Mouse (Mus musculus): ENCODE measurements around the gene Tmub1. TPM values are rescaled to one million over a fixed set of nuclear protein-coding genes. Genes with fewer than 3 reads are reported as not detected.

Gene Tmub1
- total RNA-seq (2021): 10 to 100 TPM; 17.7 to 23.3 TPM
- long read RNA-seq, experiment 1, transcript Tmub1-201 (3 exons, 1,333 nt): major isoform, 56 of 58 reads
- long read RNA-seq, experiment 1, partial matches to known transcripts: 1 of 58 reads
- long read RNA-seq, experiment 1, other reads (novel, unspliced or antisense): 1 of 58 reads
- long read RNA-seq, experiment 2, transcript Tmub1-201 (3 exons, 1,333 nt): major isoform, 44 of 47 reads
- long read RNA-seq, experiment 2, partial matches to known transcripts: 1 of 47 reads
- long read RNA-seq, experiment 2, other reads (novel, unspliced or antisense): 1 of 47 reads

DNA sequence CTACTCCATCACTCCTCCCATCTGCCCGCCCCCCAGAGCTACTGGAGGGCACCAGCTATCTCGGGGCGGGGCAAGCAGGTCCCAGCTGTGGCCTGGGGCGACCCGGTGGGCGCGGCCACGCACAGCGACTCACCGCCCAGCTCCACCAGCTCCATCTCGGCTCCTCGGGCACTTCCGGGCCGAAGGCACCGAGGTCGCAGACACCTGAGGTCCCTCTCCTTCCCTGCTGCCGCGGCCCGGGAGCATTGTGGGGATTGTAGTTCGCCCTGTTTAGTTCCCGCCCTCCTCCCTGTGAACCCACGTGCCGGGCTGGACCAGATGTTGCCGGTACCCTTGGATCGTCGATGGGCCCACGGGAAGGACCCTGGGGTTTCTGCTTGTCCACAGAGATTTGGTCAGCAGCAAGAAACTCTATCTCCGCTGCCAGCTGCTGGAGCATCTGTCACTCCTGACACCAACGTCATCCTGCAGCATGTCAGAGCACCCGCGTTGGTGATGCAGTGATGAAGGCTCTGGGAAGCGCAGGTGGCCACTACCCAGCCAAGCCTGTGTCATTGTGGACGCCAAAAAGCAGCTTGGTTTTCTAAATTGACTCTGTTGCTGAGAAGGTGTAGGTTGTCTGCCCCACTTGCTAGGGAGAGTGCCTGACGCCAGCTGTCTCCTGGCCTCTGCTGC lies at the start of gene Tmub1:
Gene Tmub1, minus strand, starts transcription at position 231 of the 675 bp plus-strand sequence.
- DNase-seq (ENCODE audit: low spot score): peak; percentile 86

DNA sequence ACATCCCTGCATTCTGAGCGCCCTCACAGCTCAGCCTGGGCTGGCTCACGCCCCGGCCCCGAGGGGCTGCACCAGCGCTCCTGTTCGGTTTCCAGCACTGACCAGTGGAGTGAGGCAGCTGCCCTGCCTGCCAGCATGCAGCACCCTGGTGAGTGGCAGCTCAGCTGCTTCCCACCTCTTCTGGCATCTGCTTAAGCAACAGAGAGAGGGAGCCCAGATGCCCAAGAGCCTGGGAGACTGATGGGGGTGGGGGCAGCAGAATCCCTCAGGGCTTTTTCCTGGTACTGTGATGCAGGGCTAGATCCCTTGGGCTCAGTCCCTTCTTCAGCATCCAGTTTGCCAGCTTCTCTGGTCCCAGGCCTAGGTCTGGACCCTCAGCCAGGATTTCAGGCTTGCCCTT lies 49.1 kb upstream of the Tmub1 start:
- DNase-seq (ENCODE audit: low spot score): no peak

DNA sequence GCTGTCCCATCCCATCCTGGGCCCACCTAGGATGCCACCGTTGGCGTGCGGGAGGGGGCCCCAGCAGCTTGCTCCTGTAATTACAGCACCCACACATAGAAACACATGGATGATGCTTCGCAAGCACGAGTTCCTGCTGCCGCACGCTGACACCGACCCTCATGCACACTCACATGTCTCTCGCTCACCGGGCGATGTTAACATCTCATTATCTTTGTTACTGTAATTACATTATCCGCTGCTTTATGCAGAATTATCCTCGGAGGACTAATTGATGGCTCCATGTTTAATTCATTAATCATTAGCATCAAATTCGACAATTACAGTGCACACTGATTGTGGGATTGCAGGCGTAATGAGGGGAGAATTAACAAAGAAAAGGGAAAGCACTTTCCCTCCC lies 47.4 kb upstream of the Tmub1 start:
- no peak for DNase-seq (ENCODE audit: low spot score)

DNA sequence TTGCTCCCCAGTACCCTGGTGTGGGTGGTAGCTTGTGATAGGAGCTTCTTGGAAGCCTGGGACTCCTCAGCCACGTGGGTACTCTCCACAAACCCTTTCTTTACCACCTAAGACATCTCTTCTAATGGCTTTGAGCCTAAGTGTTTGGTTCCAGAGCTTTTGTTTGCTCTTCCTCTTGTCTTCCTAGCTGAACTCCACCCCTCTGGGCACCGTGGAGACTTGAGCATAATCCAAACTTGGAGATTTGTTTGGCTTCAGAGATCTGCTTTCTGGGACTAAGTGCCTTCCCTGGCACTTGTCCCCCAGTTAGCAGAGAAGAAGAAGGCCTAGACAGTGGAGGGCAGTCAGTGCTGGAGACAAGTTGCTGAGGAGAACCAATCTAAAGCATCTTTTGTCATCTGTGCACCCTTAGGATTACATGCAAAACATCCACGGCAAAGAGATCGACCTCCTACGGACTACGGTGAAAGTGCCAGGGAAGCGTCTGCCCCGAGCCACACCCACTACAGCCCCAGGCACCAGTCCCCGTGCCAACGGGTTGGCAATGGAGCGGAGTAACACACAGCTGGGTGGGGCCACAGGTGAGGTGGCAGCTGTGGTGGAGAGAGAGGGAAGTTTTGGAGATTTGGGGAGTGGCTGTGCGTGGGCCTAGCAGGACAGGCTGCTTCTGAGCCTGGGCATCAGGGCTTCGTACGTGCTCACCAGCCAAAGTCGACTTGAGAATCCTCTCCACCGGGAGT lies 45.1 kb upstream of the Tmub1 start:
- DNase-seq (ENCODE audit: low spot score): no peak

DNA sequence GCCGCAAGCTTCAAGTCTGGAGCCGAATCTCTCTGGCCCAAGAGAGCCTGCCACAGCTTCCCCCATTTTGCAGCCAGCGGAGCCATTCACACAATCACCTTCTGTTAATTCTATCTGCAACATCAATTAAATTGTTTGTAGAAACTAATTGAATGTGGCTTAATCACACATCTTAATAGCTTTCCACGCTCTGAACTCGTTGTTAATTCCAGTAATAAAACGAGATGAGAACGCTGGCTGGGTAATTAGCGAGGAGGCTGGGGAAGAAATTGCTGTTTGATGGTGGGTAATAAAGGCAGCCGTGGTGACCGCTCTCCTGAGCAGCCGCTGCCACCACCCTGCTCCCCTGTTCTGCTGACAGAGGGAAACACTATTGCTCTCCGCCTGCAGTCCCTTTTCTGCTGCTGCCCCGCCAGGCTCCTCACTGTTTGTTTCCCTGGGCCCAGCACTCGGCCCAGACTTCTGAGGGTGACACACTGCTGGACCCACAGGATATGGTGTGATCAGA lies 42.8 kb upstream of the Tmub1 start:
- no peak for DNase-seq (ENCODE audit: low spot score)

DNA sequence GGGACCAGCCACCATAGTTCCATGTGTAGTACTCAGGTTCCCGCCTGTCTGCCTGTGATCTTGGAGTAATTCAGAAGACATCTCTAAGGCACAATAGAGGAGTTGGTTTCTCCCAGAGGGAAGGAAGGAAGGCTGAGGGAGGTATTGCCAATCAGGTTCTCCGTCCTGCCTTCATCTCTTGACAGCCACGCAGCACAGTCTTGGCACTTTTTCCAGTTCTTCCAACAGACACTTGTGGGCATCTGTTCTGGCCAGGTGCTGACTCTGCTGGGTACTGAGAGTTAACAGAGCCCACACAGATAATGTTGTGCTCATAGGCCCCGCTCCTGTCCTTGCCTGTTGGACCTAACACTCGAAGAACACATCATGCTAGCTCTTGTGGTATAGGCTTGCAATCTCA lies 39.1 kb upstream of the Tmub1 start:
- DNase-seq (ENCODE audit: low spot score): no peak

DNA sequence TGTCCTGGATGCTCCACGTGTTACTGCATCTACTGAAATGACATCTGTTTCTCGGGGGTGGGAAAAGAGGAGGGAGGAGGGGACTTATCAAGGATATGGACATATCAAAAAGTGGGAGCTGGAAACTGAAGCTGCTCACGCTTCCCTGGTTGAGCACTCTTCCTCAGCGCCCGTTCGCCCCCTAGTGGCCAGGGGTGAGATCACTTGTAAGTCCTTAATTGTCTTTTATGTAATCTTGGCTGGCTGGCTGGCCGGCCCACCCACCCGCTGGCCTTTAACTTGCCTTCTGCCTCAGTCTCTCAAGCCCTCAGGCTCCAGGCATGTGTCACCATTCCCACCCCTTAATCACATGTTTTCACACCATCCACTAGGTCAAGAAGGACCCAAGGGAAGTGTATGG lies 38.4 kb upstream of the Tmub1 start:
- DNase-seq (ENCODE audit: low spot score): peak; percentile 89

DNA sequence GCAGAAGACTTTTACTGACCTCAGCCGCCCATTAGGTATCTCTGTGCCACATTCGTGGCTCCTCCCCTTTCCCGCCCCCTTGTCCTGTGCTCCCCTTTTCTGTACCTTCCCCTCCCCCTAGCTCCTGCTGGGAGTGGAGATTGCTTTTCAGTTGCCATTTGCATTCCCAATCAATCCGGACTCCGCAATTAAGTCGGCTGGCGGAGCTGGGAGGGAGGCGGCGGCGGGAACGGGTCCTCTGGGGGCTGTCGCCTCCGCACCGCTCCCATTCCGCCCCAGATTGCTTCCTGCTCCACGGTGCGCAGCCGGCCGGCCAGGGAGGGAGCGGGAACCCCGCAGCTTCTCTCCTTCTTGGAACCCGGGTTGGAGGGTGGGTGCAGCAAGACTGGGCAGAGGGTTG lies 37.3 kb upstream of the Tmub1 start:
- DNase-seq (ENCODE audit: low spot score): no peak

DNA sequence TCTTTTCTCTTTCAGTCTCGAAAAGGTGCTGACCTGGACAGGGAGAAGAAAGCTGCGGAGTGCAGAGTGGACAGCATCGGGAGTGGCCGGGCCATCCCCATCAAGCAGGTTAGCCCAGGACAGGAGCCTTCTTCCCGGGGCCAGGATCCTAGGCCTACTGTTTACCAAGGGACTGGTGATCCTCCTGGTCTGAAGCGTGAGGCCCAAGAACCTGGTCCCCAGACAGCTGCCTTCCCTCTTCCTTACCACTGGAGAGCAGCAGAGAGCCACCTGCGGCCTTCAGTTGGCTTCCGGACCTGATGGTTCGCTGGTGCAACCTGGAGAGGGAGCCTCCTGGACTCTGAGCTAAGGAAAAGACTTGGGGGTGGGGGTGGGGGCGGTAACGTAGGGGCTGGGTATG lies 35.7 kb upstream of the Tmub1 start:
- DNase-seq (ENCODE audit: low spot score): peak; percentile 57

DNA sequence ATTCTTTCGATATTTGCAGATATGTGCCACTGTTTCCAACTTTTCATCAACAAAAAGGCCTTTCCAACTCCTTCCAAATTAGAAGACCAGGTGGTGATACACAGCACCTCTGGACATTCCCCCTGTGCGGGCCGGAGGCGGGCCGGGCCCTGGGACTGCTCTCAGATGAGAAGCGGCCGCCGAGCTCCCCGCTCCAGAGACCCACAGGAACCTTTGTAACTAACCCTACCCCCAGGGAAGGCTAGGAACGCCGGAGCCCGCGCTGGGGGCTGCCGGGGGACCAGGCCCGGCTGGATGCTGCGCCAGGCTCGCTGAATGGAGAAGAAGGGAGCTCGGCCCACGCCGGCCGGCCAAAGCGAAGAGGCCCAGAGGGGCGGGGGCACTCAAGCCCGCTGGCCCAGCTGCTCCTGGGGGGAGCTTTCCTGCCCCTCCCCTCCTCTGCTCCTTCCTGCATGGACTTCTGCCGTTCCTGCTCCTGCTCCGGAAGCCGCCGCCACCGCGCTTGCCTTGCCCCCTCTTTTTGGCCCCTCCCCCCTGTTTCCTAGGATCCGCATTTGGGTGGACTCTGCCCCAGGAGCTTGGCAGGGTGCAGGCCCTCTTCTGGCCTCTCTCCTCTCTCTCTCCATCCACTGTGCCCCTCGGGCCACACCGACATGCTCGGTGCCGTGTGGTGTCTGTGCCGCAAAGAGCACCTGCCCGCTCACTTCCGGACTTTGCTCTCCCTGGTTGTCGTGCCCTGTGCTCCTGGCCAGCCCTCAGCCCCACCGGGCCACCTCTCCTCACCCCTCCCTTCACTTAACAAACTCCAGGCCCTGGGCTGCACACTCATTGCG lies 34.8 kb upstream of the Tmub1 start:
- no peak for DNase-seq (ENCODE audit: low spot score)

DNA sequence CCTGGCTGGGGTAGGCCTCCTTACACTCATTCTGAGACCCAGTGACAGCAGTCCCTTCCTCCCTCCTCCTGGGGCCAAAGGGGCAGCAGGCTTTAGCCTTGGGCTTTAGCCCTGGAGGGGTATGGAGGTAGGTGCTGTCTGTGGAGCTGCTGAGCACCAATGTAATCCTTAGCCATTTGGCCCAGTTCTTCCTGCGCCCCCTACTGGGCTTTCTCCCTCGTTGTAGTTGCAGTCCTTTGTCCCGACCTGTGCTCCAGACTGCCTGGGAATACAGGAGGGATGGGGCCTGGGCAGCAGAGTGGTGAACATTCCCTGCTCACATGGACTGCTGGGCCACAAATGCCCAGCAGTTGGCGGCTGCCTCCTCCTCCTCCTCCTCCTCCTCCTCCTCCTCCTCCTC lies 34.0 kb upstream of the Tmub1 start:
- DNase-seq (ENCODE audit: low spot score): peak; percentile 45

DNA sequence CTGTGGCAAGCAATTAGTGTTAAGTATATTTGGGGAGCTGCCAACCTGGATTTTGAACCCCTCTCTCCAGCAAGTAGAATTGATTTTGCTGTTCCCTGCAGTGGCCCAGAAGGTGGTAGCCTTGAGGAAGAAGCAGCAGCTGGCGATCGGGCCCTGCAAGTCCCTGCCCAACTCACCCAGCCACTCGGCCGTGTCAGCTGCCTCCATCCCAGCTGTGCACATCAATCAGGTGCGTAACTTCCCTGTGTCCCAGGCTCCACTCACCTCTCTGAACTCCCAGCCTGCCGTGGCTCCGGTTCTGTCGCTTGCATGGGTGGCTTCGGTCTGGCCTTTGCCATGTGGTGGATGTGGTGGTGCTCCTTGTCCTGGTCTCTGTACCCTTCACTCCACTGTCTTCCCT lies 30.3 kb upstream of the Tmub1 start:
- no peak for DNase-seq (ENCODE audit: low spot score)

DNA sequence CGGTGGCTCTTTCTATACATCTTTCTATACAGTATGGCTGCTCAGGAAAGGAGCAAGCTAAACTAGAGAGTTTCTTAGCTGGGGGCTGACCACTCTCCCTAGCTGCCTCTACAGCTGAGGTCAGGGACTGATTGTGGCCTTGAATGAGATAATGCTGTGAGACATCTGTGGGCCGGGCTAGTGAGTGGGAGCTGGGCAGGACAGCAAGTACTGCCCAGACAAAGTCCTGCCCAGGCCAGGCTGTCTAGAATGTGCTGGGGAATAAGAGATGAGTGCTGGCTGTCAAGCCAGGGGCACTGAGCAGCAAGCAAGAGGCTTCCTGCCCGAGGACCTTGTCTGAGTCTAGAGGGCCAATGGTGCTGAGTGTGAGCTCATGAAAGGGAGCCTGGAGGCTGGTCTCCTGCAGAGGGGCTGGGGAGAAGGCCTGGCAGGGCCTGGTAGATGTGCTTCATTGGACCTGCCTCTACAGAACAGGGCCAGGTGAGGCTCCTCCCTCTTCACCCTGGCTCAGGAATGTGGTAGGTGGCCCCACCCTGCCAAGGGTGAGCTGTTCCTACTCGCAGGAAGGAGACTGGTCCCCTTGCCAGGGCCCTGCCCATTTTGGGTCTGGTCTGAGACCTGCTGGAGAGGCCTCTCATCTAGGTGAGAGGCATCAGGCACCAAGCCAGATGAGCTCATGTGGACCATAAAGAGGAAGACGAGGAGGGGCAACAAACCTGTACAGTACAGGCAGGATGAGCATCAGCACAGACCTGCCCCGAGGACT lies 28.0 kb upstream of the Tmub1 start:
- no peak for DNase-seq (ENCODE audit: low spot score)

DNA sequence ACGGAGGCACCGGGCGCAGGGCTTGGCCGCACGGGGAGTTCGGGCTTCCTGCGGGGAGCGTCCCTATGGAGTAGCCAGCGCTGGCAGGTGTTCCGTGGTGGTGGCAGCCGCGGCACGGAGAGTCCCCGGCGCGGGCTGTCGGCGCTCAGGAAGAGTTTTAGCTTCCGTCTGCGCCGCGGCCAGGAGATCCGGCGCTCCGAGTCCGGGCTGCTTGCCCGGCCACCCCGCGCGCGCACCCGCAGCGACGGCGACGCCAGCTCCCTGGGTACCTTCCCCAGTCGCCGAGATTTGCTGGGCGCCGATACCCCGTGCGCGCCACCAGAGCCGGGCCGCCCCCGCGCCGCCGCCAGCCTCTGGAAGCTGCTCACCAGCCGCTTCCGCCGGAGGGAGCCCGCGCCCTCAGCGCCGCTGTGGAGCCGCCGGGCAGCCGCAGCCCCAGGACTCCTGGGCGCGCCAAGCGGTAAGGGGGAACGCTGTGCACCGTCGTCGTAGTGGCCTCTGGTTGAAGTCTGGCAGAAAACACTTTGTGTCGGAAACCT lies 27.1 kb upstream of the Tmub1 start:
- DNase-seq (ENCODE audit: low spot score): no peak

DNA sequence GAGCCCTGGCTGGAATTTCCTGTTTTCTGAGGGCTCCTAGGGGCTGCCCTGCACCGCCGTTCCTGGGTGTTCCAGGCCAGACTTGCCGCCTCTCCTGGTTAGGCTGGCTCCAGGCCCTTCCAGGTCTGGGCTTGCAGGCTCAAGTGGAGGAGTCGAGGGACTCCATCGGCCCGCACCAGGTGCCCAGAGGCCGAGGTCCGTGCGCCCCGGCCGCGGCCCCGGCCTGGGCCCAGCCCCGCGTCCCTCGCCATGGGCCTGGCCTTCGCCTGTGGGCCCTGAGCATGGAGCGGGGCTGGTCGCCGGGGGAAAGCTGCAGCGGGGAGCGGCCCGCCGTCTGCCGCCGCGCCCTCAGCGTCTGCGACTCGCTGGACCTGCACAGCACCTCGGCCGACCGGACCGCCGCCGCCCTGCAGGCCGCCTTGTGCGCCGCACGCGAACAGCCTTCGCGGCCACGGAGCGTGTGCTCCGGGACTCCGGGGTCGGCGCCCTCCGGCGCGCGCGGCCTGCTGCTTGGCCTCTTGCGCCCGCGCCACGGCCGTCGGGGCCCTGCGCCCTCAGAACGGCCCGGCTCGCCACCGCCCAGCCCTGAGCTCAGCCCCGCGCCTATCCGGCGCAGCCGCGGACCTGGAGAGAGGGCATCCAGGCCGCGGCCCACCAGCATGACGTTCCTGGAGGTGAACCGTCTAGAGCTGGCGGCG lies 26.5 kb upstream of the Tmub1 start:
- no peak for DNase-seq (ENCODE audit: low spot score)

DNA sequence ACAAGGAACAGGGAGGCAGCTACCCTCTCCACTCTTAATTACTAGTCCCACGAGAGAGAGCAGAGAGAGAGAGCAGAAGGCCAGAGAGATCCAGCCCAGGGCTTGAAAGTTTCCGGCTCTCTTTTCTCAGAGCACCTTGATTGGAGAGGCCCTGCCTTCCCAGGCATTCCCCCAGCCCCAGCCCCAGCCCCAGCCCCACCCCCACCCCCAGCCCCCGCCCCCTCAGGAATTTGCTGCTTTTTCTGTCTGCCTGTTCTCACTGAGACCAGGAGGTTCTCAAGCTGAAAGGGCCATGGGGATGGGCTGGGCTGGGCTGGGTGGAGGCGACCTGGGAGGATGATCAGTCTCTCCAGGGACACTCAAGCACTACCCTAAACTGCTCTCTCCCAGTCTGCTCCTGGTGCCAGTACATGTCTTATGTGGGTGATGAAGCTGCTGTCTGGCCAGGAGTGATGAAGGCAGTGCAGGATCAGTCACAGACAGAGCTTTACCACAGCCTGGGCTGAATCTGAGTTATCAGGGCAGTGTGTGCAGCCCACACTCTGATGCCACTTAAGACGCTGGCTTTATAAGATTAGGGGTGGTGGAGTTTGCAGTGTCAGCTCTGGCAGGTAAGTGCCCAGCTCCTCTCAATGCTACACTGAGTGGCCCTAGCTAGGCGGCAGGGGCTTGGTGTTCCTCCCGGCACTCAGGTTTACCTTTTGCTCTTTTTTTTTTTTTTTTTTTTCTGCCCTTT lies 25.4 kb upstream of the Tmub1 start:
- DNase-seq (ENCODE audit: low spot score): no peak

DNA sequence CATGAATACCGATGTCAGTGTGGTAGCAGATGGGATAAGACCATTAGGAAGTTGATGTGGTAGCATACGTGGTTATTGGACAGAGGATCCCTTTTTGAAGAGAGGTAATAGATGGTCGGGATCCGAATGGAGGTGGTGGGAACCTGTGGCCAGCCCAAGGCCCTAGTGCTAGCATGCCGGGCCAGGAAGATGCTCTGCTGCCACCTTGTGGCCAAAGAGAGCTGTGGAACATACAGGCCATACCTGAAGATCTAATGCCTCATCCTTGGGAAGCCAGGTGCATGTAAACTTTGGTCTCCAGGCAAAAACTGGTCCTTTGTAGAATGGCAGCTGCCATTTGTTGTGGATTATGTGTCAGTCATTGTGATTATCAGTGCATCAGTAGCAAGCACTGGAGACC lies 22.9 kb upstream of the Tmub1 start:
- peak; percentile 76 for DNase-seq (ENCODE audit: low spot score)

DNA sequence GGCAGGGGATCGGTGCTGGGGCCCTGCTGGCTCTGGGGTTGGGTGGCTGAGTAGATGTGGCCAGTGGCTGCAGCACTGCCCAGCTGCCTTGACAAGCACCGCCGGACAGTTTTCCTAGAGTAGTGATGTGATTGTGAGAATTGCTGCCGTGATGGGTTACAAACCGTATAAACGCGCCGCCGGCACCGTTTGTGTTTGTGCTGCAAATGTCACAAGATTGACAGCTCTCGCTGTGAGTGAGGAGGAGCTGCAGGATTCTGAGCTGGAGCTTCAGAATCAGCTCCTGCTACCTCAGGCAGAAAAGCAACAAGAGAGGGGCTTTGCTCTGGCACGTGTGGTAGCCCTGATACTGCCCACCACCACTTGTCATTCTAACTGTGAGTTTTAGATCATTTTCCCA lies 19.1 kb upstream of the Tmub1 start:
- no peak for DNase-seq (ENCODE audit: low spot score)

DNA sequence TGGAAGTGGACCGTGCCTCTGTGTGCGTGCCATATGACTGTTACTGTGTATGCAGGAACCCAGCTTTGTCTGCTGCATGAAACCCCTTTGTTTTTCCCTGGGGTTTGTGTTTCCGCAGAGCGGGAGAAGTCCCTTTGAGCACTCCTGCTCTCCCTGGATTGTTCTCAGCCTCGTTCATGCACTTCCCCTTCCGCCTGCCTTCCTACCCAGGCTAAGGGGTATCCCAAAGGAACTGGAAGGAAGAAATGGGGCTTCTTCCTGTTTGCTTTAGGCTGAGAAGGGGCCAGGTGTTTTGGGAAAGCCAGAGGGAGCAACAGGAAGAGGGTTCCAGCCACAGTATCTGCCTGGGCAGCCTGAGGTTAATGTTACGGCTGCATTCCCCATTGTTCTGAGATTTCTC lies 8.0 kb upstream of the Tmub1 start:
- no peak for DNase-seq (ENCODE audit: low spot score)
